Mouse (Mus musculus): ENCODE data around the gene Rhbg. TPM values are rescaled to one million over a fixed set of nuclear protein-coding genes. Genes with fewer than 3 reads are reported as not detected.
A peak's percentile ranks its signal among the peaks of the same experiment; 100 is the strongest.
"Not testable (repeated sequence)": the region's sequence is repeated elsewhere in the genome, so short reads cannot be mapped to it uniquely, and the experiment has no call there.

The Rhbg gene
- polyA plus RNA-seq (2012; rRNA removed) = not detected in 2 replicates

GRCm38 (mm10) chr3:88254268-88254926 is at the start of gene Rhbg:
Gene Rhbg (minus strand): TSS chr3:88254709.
- no peak for DNase-seq (ENCODE audit: extremely low spot score in 1 of 2, low spot score in 1 of 2)

GRCm38 (mm10) chr3:88299172-88299571 is 44.7 kb upstream of the Rhbg start:
- DNase-seq (ENCODE audit: extremely low spot score in 1 of 2, low spot score in 1 of 2) = no peak

DNA sequence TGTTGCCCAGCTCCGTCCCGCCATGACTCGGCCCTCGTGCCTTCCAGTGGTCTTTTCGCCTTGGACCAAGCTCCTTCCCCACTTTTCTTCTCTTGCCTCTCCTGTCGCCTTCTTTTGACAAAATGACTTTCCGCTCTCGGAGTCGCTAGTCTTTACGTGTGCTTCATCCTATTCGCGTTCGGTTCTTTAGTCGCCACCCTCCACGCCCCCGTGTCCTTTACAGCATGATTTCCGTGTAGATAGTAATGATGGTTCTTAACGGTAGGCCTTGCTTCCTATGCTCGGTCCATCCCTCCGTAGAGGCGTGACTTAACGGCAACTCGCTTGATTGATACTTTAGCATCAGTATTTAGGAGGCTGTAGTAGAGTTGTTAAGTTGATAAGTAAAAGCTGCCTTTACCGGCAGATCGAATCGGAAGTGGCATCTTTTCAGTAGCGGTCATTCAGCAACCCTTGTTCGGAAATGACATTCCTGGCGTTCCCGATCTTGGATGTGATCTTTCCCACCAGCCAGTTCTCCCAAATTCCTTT is 42.9 kb upstream of the Rhbg start:
- DNase-seq (ENCODE audit: extremely low spot score in 1 of 2, low spot score in 1 of 2) = peak; percentile 63 to 72

GRCm38 (mm10) chr3:88296561-88297318 is 42.2 kb upstream of the Rhbg start, which contains the start of the genes Tsacc and Cct3:
Gene Tsacc (minus strand): TSS chr3:88296999.
Gene Cct3 (plus strand): TSS chr3:88297116.
- DNase-seq (ENCODE audit: extremely low spot score in 1 of 2, low spot score in 1 of 2) = peak; percentile 99

- no peak for DNase-seq (ENCODE audit: extremely low spot score in 1 of 2, low spot score in 1 of 2)
Observed at GRCm38 (mm10) chr3:88296110-88296560, 41.6 kb upstream of the Rhbg start.

DNA sequence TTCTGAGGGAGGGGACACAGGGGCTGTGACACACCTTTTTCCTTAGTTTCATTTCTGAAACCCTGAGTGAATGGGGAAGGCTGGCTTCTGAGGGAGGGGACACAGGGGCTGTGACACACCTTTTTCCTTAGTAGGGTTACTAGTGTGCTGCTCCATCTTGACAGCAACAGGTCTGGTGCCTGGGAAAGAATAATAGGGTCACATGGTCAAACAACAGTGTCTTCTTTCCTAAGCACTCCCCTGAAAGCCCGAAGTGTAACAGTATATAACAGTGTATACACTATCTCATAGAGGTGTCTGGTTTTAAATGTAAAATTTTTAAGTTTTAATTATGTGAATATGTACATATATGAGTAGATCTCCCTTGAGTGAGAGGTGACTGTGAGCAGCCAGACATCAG is 40.8 kb upstream of the Rhbg start:
- DNase-seq (ENCODE audit: extremely low spot score in 1 of 2, low spot score in 1 of 2) = not testable (repeated sequence)

GRCm38 (mm10) chr3:88291970-88292369 is 37.5 kb upstream of the Rhbg start:
- peak in 1 of 2 experiments; percentile 15 for DNase-seq (ENCODE audit: extremely low spot score in 1 of 2, low spot score in 1 of 2)

GRCm38 (mm10) chr3:88288133-88288713 is 33.7 kb upstream of the Rhbg start:
- not testable (repeated sequence) for DNase-seq (ENCODE audit: extremely low spot score in 1 of 2, low spot score in 1 of 2)

DNA sequence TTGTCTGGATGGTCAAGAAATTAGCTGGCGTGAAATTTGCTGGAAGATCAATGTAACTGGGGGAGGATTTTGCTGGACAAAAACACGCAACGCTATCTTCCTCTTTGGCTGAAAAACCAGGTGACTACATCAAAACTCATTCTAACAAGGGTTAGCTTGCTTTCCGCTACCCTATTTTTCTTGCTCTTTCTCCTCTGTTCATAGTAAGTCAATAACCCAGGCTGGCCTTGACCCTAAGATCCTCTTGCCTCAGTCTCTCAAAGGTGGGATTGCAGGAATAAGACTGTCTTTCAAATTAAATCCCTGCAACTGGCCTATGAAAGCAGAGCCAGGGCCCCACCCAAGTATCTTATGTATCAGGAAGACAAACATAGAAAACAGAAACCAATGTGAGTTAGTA is 32.6 kb upstream of the Rhbg start, which contains the start of gene Gm38392:
Gene Gm38392 (minus strand): TSS at position 101 of the 400 bp plus-strand sequence.
- no peak for DNase-seq (ENCODE audit: extremely low spot score in 1 of 2, low spot score in 1 of 2)

- not testable (repeated sequence) for DNase-seq (ENCODE audit: extremely low spot score in 1 of 2, low spot score in 1 of 2)
Observed at GRCm38 (mm10) chr3:88285565-88285895, 31.0 kb upstream of the Rhbg start.

- not testable (repeated sequence) for DNase-seq (ENCODE audit: extremely low spot score in 1 of 2, low spot score in 1 of 2)
Observed at GRCm38 (mm10) chr3:88284815-88285564, 30.5 kb upstream of the Rhbg start.

DNA sequence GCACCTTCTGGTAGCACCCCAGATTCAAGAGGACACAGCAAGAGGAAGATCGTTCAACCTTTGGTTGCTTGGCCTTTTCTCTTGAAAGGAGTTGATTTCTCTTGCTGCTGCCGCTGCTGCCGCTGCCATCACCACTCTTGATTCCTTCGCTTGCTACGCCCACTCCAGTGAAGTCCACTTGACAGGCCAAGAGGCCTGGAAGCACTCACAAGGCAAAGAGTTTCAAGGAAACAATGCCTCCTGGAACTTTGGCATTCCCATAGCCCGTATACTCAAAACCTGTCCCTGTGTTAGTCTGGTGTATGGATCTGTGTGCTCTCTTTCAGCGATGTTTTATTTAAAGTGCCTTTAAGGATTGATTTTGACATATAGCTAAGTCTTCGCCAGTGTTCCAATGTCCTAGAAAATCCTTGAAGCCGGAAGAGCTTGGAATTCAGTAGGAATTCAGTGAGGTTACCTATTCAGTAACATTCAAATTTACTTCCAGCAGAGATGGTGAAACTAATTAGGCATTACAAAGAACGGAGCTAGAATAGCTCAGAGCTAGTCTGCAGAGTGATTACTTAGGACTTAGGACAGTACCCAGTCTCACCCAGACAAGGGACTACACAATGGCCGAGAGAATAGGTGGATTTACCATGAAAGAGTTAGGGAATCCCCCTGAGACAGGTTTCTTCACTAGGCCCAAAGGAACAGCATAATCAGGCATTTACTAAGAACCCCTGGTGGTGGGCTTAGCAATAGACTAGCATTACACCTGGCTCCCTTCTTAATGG is 26.8 kb upstream of the Rhbg start:
- DNase-seq (ENCODE audit: extremely low spot score in 1 of 2, low spot score in 1 of 2) = not testable (repeated sequence)

DNA sequence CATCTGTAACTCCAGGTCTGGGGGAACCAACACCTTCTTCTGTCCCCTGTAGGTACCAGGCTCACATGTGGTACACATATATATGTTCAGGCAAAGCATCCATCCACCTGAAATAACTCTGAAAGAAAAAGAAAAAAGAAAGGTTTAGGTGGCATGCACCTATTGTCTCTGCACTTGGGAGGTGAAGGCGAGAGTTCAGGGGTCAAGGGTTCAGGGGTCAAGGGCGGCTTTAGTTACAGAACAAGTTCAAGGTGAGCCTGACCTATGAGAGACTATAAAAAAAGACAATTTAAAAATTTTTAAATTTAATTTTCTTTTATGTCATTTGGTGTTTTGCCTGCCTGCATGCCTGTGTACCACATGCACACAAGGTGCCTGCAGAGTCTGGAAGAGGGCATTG is 25.5 kb upstream of the Rhbg start:
- DNase-seq (ENCODE audit: extremely low spot score in 1 of 2, low spot score in 1 of 2) = no peak

DNA sequence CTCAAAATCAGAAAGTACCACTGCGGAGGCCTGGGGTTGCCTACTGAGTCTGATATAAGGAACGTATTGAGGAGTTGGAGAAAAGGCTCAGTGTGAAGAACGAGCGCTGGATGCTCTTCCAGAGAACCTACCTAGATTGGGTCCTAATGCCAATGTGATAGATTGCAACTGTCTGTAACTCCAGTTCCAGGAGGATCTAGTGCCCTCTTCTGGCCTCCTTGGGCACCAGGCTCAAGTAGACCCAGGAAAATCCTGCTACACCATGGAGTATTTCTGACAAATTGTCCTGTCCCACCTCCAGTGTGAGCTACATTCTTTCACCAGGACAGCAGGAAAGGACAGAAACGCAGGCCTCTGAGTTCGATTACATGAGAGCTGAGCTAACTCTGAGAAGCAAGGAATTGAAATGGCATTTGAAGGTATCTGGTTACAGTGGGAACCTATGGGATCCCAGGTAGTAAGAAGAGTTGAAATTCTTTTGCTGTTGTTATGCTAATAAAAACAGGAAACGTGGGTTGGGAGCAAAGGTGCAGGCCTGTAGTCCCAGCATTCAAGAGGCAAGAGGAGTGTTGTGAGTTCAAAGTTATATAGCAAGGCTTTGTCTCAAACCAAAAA is 22.1 kb upstream of the Rhbg start:
- peak in 1 of 2 experiments; percentile 57 for DNase-seq (ENCODE audit: extremely low spot score in 1 of 2, low spot score in 1 of 2)

- DNase-seq (ENCODE audit: extremely low spot score in 1 of 2, low spot score in 1 of 2) = no peak
Observed at GRCm38 (mm10) chr3:88276121-88276520, 21.6 kb upstream of the Rhbg start.

DNA sequence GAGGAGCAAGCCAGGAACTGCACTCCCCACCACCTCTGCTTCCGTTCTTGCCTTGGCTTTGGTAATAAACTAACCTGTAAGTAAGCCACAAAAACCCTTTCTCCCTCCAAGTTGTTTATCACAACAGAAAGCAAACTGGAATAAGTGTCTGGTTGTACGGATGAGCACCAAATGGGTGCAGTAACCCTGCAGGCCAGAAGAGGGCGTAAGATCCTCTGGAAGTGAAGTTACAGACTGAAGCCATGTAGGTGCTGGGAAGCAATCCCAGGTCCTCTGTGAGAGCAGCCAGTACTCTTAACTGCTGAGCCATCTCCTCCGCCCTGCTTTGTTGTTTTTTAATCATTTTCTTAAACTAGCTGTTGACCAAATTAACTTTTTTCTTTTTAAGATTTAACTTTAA is 19.5 kb upstream of the Rhbg start:
- DNase-seq (ENCODE audit: extremely low spot score in 1 of 2, low spot score in 1 of 2) = no peak

DNA sequence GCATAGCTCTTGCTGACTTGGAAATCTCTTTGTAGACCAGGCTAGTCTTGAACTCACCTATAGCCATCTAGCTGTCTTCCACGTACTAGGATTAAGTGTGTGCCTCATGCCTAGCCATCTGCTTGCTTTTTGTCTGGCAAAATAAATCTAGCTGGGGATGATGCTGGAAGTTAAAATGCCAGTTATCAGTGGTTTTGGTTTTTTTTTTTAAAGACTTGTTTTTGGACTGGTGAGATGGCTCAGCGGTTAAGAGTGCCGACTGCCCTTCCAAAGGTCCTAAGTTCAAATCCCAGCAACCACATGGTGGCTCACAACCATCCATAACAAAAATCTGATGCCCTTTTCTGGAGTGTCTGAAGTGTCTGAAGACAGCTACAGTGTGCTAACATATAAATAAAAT is 17.4 kb upstream of the Rhbg start:
- DNase-seq (ENCODE audit: extremely low spot score in 1 of 2, low spot score in 1 of 2) = no peak

DNA sequence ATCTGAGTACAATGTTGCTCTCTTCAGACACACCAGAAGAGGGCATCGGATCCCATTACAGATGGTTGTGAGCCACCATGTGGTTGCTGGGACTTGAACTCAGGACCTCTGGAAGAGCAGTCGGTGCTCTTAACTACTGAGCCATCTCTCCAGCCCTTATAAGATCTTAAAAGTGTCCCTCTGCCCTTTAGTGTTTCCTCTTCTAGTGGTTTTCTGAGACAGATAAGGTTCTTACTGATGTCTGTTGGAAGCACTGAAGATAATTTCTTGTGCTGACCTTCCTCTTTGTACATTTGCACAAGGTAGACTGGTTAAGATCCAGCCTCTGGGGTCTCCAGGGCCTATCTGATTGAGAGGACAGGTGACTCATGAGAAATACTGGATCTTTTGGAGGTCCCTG is 16.8 kb upstream of the Rhbg start:
- not testable (repeated sequence) for DNase-seq (ENCODE audit: extremely low spot score in 1 of 2, low spot score in 1 of 2)

DNA sequence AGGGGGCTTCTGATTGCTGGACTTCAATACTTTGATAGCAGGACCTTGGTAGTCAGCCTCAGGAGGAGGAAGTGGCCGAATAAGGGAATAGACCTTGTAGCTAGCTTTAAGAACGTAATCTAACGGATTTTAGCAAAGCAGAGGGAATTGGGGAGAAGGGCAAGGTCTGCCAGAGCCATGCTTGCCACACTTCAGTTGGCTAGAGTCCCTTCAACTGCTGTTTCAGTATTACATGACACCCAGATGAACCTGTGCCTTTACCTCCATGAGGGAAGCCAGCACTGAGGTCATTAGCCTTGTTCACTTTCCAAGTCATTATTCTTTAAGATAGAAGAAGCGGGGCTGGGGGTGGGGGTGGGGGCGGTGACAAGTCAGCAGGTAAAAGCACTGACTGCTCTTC is 14.5 kb upstream of the Rhbg start:
- no peak for DNase-seq (ENCODE audit: extremely low spot score in 1 of 2, low spot score in 1 of 2)

Measured in frontal cortex, adult 2 months (tissue).